Mouse (Mus musculus) MEL (cell line): ENCODE data around the gene Coro2b.

Experiments used
- CTCF ChIP-seq, 3 experiments: IDR thresholded peaks in 2 of 3; conservative IDR thresholded peaks in 1 of 3; 2 replicates each; pipeline ENCODE4 v1.5.1; 2011 to 2012; ENCODE audit warnings: low read length in 3 of 3, low read depth in 2 of 3, mild to moderate bottlenecking in 2 of 3, improper control_type of control experiment in 1 of 3, inconsistent platforms in 1 of 3, mixed read lengths in 1 of 3, moderate library complexity in 1 of 3; ENCODE audit not compliant: control insufficient read depth in 1 of 3, insufficient read depth in 1 of 3, poor library complexity in 1 of 3, severe bottlenecking in 1 of 3
- EP300 ChIP-seq, 2 experiments: IDR thresholded peaks; 2 replicates each; pipeline ENCODE4 v1.6.1; 2011; ENCODE audit warnings: improper control_type of control experiment in 2 of 2, low read length in 2 of 2, low read depth in 1 of 2, mild to moderate bottlenecking in 1 of 2

DNA sequence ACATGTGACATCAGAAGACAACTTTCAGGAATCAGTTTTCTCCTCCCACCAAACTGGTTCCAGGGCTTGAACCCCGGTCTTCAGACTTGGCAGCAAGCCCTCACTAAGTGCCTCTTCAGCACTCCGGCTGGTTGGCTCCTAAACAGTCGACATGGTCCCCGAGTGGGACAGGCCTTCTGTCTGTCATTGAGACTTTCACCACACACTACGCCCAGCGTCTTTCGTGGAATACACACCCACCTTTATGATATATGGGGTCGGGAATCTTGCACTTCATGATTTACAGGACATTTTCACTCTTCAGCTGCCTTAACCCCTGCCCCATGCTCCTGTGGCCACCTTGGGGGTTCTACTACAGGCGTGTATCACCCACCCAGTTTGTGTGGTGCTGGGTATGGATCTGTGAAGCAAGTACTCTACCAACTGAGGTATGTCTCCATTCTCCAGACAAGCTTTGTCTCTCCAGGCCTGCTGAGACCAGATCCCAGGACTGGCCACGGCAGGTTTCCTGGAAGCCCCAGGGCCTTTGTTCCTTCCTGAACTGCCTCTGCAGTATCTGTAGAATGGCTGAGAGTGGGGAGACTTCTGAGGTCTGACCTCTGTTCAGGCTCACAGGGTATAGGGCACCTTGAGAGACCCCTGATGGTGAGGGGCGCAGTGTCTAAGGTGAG is 70.0 kb downstream of the Coro2b start:
- TF ChIP-seq CTCF (IDR thresholded peaks at IDR 0.05 in 2 of 3, conservative IDR thresholded peaks at IDR 0.05 in 1 of 3; ENCODE audit: control insufficient read depth in 1 of 3, insufficient read depth in 1 of 3, low read depth in 2 of 3, low read length in 3 of 3, poor library complexity in 1 of 3, severe bottlenecking in 1 of 3), result no peak
- TF ChIP-seq EP300 (IDR thresholded peaks at IDR 0.05; ENCODE audit: low read depth in 1 of 2, low read length in 2 of 2), result no peak
